Mouse (Mus musculus): Measurements from ENCODE around the gene Mtf2.
"Not testable (repeated sequence)": the region's sequence is repeated elsewhere in the genome, so short reads cannot be mapped to it uniquely, and the experiment has no call there.

The Mtf2 gene

DNA sequence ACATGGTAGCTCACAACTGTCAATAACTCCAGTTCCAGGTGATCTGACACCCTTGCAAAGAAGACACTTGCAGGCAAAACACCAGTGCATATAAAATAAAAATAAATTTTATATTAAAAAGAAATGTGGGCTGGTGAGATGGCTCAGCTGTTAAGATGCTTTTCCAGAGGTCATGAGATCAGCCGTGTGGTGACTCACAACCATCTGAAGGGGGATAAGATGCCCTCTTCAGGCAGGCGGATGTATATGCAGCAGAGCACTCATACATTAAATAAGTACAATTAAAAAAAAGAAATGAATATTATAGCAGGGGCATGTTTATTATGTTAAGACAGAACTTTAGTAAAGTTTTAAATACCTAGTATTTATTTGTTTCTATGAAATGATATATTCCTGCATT lies 16.9 kb downstream of the Mtf2 start:
- DNase-seq (ENCODE audit: low read depth): no peak

DNA sequence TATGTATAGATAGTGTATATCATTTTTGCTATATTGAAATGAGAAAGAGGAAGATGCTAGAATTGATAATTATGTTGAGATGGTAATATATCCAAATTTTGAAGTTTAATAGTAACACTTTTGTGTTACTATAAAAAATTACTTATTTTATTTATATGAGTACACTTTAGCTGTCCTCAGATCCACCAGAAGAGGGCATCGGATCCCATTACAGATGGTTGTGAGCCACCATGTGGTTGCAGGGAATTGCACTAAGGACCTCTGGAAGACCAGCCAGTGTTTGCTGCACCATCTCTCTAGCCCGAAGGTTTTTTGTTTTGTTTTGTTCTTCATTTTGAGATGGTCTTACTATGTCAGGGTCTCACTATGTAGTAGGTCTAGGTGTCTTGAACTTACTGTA lies 20.0 kb downstream of the Mtf2 start:
- DNase-seq (ENCODE audit: low read depth): no peak

DNA sequence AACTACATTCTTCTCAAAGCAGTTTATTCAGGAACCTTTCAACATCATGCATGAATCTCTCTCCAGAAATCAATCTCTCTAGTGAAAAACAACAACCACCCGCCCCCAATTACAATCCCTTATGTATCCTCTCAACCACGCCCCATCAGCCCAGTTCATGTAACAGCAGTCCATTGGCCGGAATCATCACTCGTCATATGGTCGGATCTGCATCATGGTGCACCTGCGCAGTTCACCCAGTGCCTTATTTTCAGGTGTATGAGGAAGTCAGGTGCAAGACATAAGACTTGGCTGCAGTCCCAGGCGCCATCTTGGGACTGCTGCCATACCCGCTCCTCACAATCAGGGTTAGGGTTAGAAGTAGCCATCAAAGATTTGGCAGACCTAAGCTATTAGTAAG lies 27.3 kb downstream of the Mtf2 start:
- not testable (repeated sequence) for DNase-seq (ENCODE audit: low read depth)

DNA sequence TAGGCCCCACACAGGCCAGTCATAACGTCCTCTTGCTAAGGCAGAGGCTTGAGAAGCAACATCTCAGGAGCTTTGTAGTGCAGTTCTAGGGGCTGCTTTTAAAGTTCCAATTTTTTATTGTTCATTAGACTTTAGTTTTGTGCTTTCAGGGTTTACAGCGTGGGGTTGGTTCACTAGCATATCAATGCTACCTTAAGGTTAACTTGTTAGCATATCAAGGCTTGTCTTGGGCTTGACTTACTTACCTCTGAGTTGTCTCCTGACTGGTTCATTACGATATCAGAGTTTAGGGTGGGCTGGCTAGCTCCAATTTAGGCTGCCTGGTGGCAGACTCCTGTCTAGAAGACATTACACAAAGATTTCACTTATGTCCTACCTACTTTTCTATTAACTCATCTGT lies 32.2 kb downstream of the Mtf2 start:
- DNase-seq (ENCODE audit: low read depth): no peak

DNA sequence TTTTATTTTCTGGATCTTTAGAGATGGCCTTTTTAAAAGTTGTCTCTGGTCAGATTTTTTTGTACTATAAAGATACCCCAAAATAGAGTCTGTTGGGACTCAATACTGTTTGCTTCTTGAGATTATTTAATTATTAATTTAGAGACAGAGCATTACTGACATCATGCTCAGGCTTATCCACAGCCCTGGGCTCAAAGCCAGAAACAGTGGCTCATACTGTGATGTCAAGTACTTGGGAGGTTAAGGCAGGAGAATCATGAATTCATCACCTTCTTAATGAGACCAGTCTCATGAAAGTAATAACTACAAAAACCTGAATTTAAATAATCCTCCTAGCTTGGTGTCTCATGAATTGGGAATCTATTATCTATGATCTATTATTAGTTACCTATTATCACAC lies 34.7 kb downstream of the Mtf2 start:
- no peak for DNase-seq (ENCODE audit: low read depth)

DNA sequence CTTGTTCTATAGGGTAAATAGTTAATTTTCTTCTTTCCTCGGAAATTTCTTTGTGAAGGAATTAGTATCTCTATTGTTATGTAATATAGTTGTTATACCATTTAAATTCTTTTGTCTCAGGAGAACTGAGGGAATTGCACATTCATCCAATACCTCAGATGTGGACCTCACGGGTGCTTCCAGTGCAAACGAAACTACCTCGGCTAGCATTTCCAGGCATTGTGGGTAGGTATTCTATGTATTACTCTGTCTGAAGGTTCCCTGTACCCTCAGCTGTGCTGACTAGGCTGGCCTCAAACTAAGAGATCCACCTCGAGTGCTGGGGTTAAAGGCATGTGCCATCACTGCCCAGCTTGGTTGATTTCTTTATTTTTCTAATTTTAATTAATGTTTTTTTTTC lies 38.8 kb downstream of the Mtf2 start:
- DNase-seq (ENCODE audit: low read depth): no peak

DNA sequence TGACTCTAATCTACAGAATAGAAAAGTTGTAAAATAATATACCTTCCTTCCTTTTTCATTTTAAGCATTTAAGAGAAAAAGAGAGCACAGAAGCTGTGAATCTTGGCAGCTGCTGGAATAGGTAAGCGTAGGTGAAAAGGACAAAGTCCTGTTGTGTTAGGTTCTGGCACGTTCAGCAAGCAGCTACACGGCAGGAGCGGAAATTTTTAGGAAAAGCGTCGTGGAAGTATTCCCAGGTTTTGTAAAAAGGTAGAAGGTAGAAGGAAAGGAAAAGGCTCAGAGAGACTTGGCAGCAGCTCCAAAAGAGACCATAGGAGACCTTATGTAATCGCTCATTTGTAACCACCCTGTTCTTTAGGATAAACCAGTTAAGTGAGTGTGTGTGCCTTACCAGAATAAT lies 43.9 kb downstream of the Mtf2 start:
- no peak for DNase-seq (ENCODE audit: low read depth)

DNA sequence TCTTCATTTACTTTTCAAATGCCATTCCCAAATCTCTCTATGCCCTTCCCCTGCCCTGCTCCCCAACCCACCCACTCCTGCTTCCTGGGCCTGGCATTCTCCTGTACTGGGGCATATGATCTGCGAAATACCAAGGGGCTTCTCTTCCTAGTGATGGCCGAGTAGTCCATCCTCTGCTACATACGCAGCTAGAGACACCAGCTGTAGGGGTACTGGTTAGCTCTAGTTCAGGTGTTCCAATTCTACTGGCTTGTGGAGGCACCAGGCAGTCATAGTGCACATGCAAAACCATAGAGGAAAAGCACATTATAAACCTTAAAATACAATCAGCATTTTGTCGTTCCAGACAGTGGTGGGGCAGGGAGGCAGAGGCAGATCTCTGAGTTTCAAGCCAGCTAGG lies 52.2 kb downstream of the Mtf2 start:
- DNase-seq (ENCODE audit: low read depth): no peak

DNA sequence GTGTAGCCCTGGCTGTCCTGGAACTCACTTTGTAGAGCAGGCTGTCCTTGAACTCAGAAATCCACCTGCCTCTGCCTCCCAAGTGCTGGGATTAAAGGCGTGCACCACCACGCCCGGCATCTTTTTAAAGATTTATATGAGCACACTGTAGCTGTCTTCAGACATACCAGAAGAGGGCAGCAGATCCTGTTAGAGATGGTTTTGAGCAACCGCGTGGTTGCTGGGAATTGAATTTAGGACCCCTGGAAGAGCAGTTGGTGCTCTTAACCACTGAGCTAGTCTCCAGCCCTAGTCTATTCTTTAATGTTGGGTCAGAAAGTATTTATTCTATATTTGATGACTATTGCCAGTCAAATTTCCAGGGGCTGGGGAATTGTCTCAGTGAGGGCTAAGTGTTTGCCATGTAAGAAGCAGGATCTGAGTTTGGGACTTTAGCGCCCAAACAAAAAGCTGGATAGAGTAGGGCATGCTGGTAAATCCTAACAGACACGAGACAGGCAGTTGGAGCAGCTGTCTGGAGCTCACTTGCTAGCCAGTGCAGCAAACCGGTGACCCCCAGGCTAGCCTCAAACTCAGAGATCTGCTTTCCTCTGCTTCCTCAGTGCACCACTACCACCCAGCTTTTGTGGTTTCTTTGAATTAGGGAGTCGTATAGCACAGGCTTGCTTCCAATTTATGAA lies 54.9 kb downstream of the Mtf2 start:
- no peak for DNase-seq (ENCODE audit: low read depth)

DNA sequence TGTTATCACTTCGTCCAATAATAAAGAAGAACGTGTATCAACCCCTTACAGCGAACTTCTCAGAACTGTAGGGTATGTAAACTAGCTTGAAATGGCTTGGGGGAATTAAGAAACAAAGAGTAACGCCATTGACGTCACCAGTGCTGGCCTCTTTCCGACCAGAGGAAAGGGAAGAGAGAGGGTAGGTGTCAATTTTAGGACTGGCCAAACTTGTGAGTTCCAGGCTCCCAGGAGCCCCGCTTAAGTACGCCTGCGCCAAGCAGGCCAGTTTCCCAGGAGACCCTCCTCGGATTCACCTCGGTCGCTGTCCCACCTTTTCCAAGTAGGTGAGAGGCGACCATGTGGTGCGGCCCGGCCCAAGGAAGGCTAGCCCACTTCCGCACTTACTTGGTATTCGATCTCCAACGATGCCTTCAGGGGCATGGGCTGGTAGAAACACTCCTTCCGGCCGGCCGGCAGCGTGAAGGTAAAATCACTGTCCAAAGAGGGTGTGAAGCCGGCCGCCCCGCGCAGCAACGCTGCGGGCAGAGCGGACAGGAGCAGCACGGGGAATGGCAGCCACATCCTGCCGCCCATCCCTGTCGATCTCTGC lies 66.5 kb downstream of the Mtf2 start:
- DNase-seq (ENCODE audit: low read depth): no peak

DNA sequence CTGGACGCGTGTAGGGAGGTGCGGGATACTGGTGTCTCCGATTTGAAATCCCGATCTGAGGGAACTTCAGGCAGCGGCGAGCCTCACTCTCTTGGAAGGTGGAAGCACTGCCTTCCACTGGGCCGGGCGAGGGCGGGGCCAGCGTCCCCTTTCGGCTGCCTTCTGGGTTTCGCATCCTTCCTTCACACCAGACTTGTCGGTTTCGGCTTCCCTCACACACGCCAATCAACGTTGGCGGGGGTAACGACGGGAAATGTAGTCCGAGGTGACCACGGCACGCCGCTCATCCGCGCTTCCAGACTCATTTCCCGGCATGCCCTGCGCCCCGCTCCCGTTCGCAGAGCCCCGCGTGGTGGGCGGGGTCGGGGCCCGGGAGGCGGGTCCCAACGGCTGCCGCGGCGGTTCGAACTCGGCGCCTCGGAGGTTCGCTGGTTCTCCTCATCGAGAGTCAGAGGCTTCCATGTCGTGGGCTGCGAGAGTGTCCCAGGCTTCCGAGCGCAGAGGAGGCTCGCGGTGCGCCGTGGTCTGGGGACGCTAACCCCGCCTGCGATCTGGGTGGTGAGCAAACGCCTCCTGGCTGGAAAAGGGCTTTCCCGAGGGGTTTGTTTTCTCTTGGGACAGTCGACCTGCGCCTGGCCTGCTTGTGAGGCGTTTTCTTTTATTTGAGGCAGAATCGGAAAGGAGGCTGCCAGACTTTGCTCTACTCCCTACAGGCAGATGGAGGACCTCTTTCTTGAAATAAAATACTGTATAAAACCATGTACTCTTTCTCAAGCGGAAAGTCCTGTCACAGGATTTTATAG lies 67.2 kb downstream of the Mtf2 start, which contains the start of the genes Tmed5 and Ccdc18:
TSS of gene Tmed5 (minus strand) at position 180 of the 803 bp plus-strand sequence.
TSS of gene Ccdc18 (plus strand) at position 435 of the 803 bp plus-strand sequence.
- DNase-seq (ENCODE audit: low read depth): peak; percentile 98

DNA sequence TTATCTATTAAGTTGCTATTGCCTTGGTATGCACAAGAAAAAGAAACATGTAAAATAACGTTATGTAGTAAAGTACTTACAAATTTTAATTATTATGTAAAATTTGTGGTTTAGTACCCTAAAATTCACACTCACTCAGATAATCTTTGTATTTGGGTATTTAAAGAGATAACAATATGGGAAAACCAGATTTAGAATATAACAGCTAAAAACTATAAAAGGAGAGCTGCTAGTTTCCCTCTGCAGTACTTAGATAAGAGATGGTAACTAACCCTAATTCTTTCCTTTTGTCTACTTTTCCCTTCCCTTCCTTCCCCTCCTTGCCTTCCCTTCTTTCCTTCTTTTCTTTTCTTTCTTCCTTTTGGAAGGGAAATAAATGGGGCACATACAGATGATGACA lies 87.1 kb downstream of the Mtf2 start:
- DNase-seq (ENCODE audit: low read depth): no peak

Data from fibroblast of lung, adult 2 months (primary cell).